Mouse (Mus musculus) myocyte (in vitro differentiated cells): ENCODE measurements around the gene Gfod2. TPM values are rescaled to one million over a fixed set of nuclear protein-coding genes. Genes with fewer than 3 reads are reported as not detected.

ENCODE experiments used
- H3K27me3 ChIP-seq: one replicate; pipeline ENCODE4 v1.6.1; 2011; ENCODE audit not compliant: control insufficient read depth, insufficient read depth, insufficient read length
- H3K36me3 ChIP-seq: one replicate; pipeline ENCODE4 v1.6.1; 2011; ENCODE audit not compliant: control insufficient read depth, insufficient read depth
- H3K4me2 ChIP-seq: one replicate; pipeline ENCODE4 v1.6.1; 2011; ENCODE audit warnings: low read depth, control low read depth
- H3K4me3 ChIP-seq: one replicate; pipeline ENCODE4 v1.5.1; 2011; ENCODE audit warnings: mild to moderate bottlenecking, control low read depth, moderate library complexity
- H3K79me2 ChIP-seq: one replicate; pipeline ENCODE4 v1.6.1; 2011; ENCODE audit not compliant: control insufficient read depth, insufficient read depth
- H3ac ChIP-seq: one replicate; pipeline ENCODE4 v1.6.1; 2011; ENCODE audit not compliant: control insufficient read depth, insufficient read length
- CEBPB ChIP-seq: IDR thresholded peaks from 2 replicates; pipeline ENCODE4 v1.6.1; 2011; ENCODE audit warnings: mild to moderate bottlenecking, moderate library complexity; ENCODE audit not compliant: poor library complexity, insufficient read depth, severe bottlenecking
- E2F4 ChIP-seq: IDR thresholded peaks from one replicate; pipeline ENCODE4 v1.6.1; 2011; ENCODE audit warnings: mild to moderate bottlenecking, control low read depth, moderate library complexity; ENCODE audit not compliant: insufficient read depth
- MAX ChIP-seq: IDR thresholded peaks from one replicate; pipeline ENCODE4 v1.6.1; 2011; ENCODE audit warnings: low read depth, mild to moderate bottlenecking, control low read depth
- MYOD1 ChIP-seq, 3 experiments: IDR thresholded peaks; one replicate each; pipeline ENCODE4 v1.6.1; 2011; ENCODE audit warnings: control low read depth in 2 of 3, low read depth in 2 of 3, mild to moderate bottlenecking in 2 of 3, moderate library complexity in 1 of 3; ENCODE audit not compliant: insufficient read length in 2 of 3, control insufficient read depth in 1 of 3
- MYOG ChIP-seq, 3 experiments: IDR thresholded peaks; one replicate each; pipeline ENCODE4 v1.6.1; 2011; ENCODE audit warnings: control low read depth in 2 of 3, low read depth in 2 of 3, mild to moderate bottlenecking in 2 of 3; ENCODE audit not compliant: insufficient read length in 2 of 3, control insufficient read depth in 1 of 3, insufficient read depth in 1 of 3
- POLR2A ChIP-seq: IDR thresholded peaks from one replicate; pipeline ENCODE4 v1.6.1; 2011; ENCODE audit warnings: low read depth, mild to moderate bottlenecking, control low read depth, moderate library complexity; ENCODE audit not compliant: insufficient read length
- POLR2AphosphoS2 ChIP-seq: IDR thresholded peaks from one replicate; pipeline ENCODE4 v1.6.1; 2011; ENCODE audit warnings: low read depth, control low read depth; ENCODE audit not compliant: insufficient read length
- REST ChIP-seq: IDR thresholded peaks from one replicate; pipeline ENCODE4 v1.6.1; 2011; ENCODE audit warnings: mild to moderate bottlenecking, control low read depth, moderate library complexity; ENCODE audit not compliant: insufficient read depth, insufficient read length
- SRF ChIP-seq: IDR thresholded peaks from one replicate; pipeline ENCODE4 v1.6.1; 2011; ENCODE audit warnings: low read depth; ENCODE audit not compliant: control insufficient read depth, insufficient read length
- TCF12 ChIP-seq: IDR thresholded peaks from one replicate; pipeline ENCODE4 v1.6.1; 2011; ENCODE audit warnings: mild to moderate bottlenecking, control low read depth; ENCODE audit not compliant: poor library complexity, insufficient read depth, severe bottlenecking
- TCF3 ChIP-seq: IDR thresholded peaks from one replicate; pipeline ENCODE4 v1.6.1; 2011; ENCODE audit warnings: low read depth, control low read depth; ENCODE audit not compliant: insufficient read length
- USF1 ChIP-seq: IDR thresholded peaks from one replicate; pipeline ENCODE4 v1.6.1; 2011; ENCODE audit warnings: low read depth, mild to moderate bottlenecking, control low read depth, moderate library complexity
- polyA plus RNA-seq: library from polyadenylated mRNA; unstranded; fragments of >200 nt; fragmentation: generic; extraction: Trizol; gene quantifications from one replicate; pipeline ENCODE4 v1.2.1, GENCODE M21; 2012; ENCODE audit warnings: missing spikeins

Gfod2 gene
- polyA plus RNA-seq, 1 experiment, result 5.0 TPM

DNA sequence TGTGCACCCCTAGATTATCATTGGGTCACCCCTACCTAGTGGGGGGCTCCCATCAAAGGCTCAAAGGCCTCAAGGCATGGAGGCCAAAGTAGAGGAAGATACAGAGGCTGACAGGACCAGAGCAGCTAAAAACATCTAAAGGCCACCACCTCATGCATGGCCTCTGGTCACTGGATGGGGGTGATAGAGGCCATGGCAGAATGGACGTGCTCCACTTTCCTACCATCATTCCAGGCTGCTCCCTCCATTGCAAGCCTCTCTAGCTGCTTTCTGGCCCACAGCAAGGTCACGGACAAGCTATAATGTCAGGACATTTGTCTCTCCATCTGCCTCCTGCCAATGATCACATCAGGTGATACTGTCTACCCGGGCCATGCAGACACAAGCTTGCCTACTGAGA, 46.2 kb downstream of the Gfod2 start:
- H3K4me3 ChIP-seq, result no peak overlapping the region
- TF ChIP-seq REST, result no peak
- TF ChIP-seq TCF3, result no peak
- no peak for TF ChIP-seq E2F4
- no peak for TF ChIP-seq MYOG (IDR thresholded peaks at IDR 0.05; ENCODE audit: control insufficient read depth in 1 of 3, insufficient read depth in 1 of 3, insufficient read length in 2 of 3, low read depth in 2 of 3)
- TF ChIP-seq MYOD1 (IDR thresholded peaks at IDR 0.05; ENCODE audit: control insufficient read depth in 1 of 3, insufficient read length in 2 of 3, low read depth in 2 of 3), result no peak
- TF ChIP-seq CEBPB, result no peak
- TF ChIP-seq USF1, result no peak
- no peak for TF ChIP-seq SRF
- no peaks in the 10 kb centered on the region for H3K27me3 ChIP-seq
- H3ac ChIP-seq, result no peak overlapping the region
- no peak overlapping the region for H3K4me2 ChIP-seq
- H3K36me3 ChIP-seq, result no peaks in the 10 kb centered on the region
- no peaks in the 10 kb centered on the region for H3K79me2 ChIP-seq

- peaks cover 8% of the 10 kb centered on the region for H3K79me2 ChIP-seq
- TF ChIP-seq CEBPB (no peak), POLR2AphosphoS2 (no peak), E2F4 (no peak), REST (no peak), SRF (no peak), TCF12 (no peak), MYOD1 (IDR thresholded peaks at IDR 0.05; ENCODE audit: control insufficient read depth in 1 of 3, insufficient read length in 2 of 3, low read depth in 2 of 3) (no peak), MYOG (IDR thresholded peaks at IDR 0.05; ENCODE audit: control insufficient read depth in 1 of 3, insufficient read depth in 1 of 3, insufficient read length in 2 of 3, low read depth in 2 of 3) (no peak), POLR2A (no peak), MAX (no peak), USF1 (no peak), TCF3 (no peak)
- no peak overlapping the region for H3ac ChIP-seq
- H3K36me3 ChIP-seq, result no peaks in the 10 kb centered on the region
- no peaks in the 10 kb centered on the region for H3K27me3 ChIP-seq
- no peak overlapping the region for H3K4me3 ChIP-seq
- no peak overlapping the region for H3K4me2 ChIP-seq
Observed at GRCm38 (mm10) chr8:105709317-105709716, 49.1 kb downstream of the Gfod2 start.

DNA sequence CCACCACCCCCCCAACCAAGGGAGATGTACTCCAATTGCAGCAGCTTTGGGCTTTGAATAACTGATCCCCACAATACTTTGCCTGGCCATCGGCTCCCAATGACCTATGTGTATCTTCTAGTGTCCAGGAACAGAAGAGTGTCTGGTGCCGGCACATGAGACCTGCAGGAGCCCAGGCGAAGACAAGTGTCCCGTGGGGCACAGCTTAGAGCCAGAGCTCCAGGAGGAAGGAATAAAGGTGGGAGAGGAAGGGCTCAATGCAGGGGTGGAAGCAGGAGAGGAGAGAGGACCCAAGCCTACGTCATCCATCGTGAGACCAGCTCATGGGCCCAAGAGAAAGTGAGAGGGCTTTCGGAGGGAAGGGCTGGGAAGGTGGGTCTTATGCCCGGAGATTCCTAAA, 49.8 kb downstream of the Gfod2 start:
- H3K4me2 ChIP-seq, result no peak overlapping the region
- peak overlapping the region; percentile 54 for H3K4me3 ChIP-seq
- no peaks in the 10 kb centered on the region for H3K27me3 ChIP-seq
- H3K36me3 ChIP-seq, result no peaks in the 10 kb centered on the region
- no peak overlapping the region for H3ac ChIP-seq
- H3K79me2 ChIP-seq, result peaks cover 8% of the 10 kb centered on the region
- no peak for TF ChIP-seq CEBPB
- TF ChIP-seq MYOD1 (IDR thresholded peaks at IDR 0.05; ENCODE audit: control insufficient read depth in 1 of 3, insufficient read length in 2 of 3, low read depth in 2 of 3), result no peak
- no peak for TF ChIP-seq TCF12
- no peak for TF ChIP-seq SRF
- no peak for TF ChIP-seq E2F4
- TF ChIP-seq MYOG (IDR thresholded peaks at IDR 0.05; ENCODE audit: control insufficient read depth in 1 of 3, insufficient read depth in 1 of 3, insufficient read length in 2 of 3, low read depth in 2 of 3), result no peak
- TF ChIP-seq POLR2A, result no peak
- no peak for TF ChIP-seq TCF3
- no peak for TF ChIP-seq REST
- no peak for TF ChIP-seq USF1
- no peak for TF ChIP-seq MAX
- no peak for TF ChIP-seq POLR2AphosphoS2

DNA sequence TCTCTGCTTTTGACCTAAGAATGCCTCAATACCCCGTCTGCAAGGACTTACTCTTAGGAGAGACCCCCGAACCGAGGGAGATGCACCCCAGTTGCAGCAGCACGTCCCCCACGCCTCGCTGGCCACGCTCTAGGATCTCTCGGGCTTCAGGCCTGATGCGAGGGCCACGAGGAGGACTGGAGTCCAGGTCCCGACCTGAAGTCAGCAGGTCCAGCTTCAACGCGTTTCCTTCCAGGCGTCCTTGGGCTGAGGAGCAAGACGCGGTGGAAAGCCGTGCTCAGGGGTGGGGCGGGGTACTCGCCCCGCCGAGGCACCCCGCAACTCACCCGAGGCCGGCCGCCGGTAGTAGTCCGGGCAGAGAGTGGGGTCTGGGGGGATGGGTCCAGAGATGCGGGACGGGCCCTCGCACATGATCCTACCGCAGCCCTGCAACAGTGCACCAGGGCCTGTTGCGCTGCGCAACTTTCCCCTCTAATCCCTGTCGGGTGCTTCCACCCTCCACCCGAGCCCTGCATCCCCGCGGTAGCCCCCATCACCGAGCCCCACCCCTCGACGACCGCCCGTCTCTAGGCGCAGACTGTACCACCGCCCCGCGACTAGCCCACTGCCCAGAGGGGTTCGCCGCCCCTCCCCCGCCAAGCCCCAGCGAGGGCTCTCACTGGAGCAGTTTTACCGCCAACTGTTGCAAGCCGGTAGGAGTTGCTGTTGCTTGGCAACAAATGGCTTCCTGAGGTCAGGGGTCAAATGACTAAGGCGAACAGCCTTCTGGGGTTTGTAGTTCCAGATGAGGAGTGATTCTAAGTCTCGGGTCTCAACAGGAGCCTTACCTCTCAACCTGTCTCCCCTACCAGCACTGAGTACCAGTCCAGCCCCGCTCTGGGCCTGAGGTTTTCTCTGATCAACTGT, 50.7 kb downstream of the Gfod2 start, which contains the start of the genes 4933405L10Rik and Enkd1:
4933405L10Rik (plus strand) TSS at position 158 of the 906 bp plus-strand sequence.
Enkd1 (minus strand) TSS at position 713 of the 906 bp plus-strand sequence.
- H3K79me2 ChIP-seq, result peaks cover 8% of the 10 kb centered on the region
- H3K4me2 ChIP-seq, result peak within 1 kb of the TSS; percentile 81
- no peaks in the 10 kb centered on the region for H3K36me3 ChIP-seq
- peak within 1 kb of the TSS; percentile 54 for H3K4me3 ChIP-seq
- H3K27me3 ChIP-seq, result no peaks in the 10 kb centered on the region
- peak within 1 kb of the TSS; percentile 28 for H3ac ChIP-seq
- TF ChIP-seq MYOG (IDR thresholded peaks at IDR 0.05; ENCODE audit: control insufficient read depth in 1 of 3, insufficient read depth in 1 of 3, insufficient read length in 2 of 3, low read depth in 2 of 3), result peak in 1 of 3 experiments; percentile 1
- no peak for TF ChIP-seq REST
- TF ChIP-seq USF1, result peak; percentile 7
- TF ChIP-seq MAX, result no peak
- TF ChIP-seq POLR2A, result peak; percentile 25
- no peak for TF ChIP-seq SRF
- no peak for TF ChIP-seq TCF12
- TF ChIP-seq POLR2AphosphoS2, result no peak
- peak; percentile 81 for TF ChIP-seq E2F4
- 0 out of 2 replicates have a peak, but pooled peaks have one; percentile 1 for TF ChIP-seq CEBPB
- TF ChIP-seq TCF3, result no peak
- TF ChIP-seq MYOD1 (IDR thresholded peaks at IDR 0.05; ENCODE audit: control insufficient read depth in 1 of 3, insufficient read length in 2 of 3, low read depth in 2 of 3), result peak in 1 of 3 experiments; percentile 9
